Mouse (Mus musculus): Measurements from ENCODE around the gene Tspoap1.

Tspoap1 gene

GRCm38 (mm10) chr11:87760301-87761081, at the start of gene Tspoap1:
Gene Tspoap1 (plus strand): TSS chr11:87760541.
- peak; percentile 52 to 53 for DNase-seq

DNA sequence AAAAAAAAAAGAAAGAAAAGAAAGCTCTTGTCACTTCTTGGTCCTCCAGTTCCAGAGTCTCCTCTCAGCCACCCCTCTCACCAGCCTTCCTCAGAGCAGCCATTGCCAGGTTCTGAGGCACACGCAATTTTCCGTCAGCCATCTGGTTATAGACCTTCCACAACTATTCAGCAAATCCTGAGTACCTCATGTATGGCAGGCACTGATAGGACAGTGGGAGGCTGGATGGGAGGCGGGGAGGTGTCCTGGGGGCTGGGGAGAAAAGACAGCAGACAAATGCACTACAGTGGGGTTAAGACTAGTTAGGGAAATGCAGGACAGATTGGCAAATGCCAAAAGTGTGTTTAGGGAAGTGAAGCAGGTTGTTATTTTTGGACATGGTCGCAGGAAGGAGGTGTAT, 48.2 kb upstream of the Tspoap1 start:
- no peak for DNase-seq

DNA sequence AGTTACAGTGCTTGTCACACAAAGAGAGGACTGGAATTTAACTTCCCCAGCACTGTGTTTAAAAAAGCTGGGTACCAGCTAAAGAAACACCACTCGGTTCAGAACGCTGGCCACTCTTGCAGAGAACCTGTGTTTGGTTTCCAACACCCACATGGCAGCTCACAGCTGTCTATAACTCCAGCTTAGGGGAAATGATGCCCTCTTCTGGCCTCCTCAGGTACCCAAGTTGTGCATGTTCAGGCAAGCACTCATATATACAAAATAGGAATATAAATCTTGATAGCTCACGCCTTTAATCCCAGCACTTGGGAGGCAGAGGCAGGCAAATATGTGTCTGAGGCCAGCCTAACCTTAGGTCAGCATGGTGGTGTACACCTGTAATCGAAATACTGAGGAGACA, 44.3 kb upstream of the Tspoap1 start:
- DNase-seq = no peak

DNA sequence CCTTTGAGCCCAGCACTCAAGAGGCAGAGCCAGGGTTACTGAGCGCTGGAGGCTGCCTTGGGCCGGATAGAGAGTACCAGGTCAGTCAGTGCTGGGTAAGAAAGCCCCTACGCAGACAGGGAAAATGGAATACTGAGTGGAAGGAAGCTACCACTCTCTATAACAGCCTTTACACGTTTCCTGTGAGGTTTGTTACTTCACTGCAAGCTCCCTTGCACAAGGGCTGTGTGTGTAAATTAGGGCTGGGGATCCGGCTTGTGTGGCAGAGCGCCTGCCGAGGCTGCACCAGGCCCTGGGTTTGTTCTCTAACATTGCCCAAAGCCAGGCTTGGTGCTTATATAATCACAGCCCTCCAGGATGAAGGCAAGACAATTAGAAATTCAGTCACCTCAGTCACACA, 40.8 kb upstream of the Tspoap1 start:
- no peak for DNase-seq

DNA sequence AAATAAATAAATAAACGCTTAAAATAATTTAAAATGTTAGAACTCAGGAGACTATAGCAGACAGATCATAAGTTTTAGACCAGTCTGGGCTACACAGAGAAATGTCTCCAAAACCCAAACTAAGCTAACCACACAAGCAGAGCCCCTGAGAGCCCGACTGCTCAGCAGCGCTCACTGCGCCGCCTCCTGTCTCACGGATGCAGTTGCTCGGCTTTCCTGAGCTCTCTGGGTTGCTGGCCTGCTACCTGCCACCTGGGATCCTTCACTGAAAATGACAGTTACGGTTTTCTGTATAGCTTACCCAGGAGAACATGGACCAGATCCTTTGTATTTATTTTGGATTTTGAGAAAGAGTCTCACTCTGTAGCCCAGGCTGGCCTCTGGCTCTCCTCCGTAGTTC, 40.0 kb upstream of the Tspoap1 start:
- peak; percentile 16 to 17 for DNase-seq

- DNase-seq = peak; percentile 13 to 26
Observed at GRCm38 (mm10) chr11:87720839-87721238, 39.5 kb upstream of the Tspoap1 start.

GRCm38 (mm10) chr11:87722168-87722567, 38.2 kb upstream of the Tspoap1 start:
- DNase-seq = no peak

DNA sequence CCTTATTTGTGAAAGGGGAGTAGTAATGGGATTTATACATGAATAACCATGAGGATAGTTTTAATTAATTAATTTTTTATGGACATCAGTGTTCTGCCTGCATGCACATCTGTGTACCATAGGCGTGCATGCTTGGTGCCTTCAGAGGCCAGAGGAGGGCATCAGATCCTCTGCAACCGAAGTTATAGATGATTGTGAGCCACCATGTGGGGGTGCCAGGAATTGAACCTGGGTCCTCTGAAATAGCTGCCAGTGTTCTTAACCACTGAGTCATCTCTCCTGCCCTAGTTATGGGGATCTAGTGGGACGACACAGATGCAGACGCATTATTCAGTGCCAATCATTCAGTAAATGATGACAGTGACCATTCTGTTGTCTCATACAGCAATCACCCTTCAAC, 37.5 kb upstream of the Tspoap1 start:
- no peak for DNase-seq

DNA sequence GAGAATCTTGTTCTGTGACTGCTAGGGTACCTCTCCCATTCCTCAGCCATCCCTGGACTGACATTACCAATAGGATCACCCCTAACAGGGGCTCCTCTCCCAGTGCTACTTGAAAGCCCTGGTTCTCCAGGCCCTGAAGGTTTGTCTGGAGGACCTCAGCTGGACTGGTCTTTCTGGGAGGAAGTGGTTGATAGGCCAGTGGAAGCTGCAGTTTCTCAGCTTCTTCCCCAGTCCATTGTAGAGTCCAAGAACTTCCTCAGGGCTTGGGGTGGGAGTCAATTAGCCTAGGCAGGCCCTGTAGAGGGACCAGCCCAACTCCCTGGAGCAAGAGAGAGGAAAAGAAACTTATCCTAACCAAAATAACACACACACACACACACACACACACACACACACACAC, 34.8 kb upstream of the Tspoap1 start:
- no peak for DNase-seq

- no peak for DNase-seq
Observed at GRCm38 (mm10) chr11:87725964-87726562, 34.3 kb upstream of the Tspoap1 start.

GRCm38 (mm10) chr11:87727021-87727420, 33.3 kb upstream of the Tspoap1 start:
- DNase-seq = no peak

- DNase-seq = no peak
Observed at GRCm38 (mm10) chr11:87727471-87727870, 32.9 kb upstream of the Tspoap1 start.

GRCm38 (mm10) chr11:87728850-87729592, 31.3 kb upstream of the Tspoap1 start:
- DNase-seq = no peak

DNA sequence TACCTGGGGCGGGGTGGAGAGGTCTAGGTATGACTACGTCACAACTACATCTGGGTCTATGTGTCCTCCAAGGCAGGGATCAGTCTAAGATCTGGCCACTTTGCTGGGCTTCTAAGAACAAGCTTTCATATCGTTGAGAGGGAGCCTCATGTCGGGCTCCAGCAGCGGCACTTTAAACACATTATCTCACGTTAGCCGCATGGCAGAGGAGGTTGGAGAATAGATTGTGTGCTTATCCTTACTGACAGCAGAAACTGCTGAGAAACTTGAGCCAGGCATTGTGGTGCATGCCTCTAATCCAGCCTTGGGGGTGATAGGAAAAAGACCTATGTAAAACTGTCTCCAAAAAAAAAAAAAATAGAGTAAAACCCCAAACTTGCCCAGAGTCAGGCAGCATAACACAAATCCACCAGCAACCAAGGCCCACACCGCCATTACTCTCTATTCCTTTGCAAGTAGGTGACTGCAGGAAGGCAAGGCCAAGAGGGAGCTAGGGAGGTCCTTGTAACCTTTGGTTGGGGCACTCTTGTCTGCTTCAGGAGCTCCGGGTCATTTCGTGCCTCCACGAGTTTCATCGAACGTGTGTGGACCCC, 30.7 kb upstream of the Tspoap1 start:
- no peak for DNase-seq

DNA sequence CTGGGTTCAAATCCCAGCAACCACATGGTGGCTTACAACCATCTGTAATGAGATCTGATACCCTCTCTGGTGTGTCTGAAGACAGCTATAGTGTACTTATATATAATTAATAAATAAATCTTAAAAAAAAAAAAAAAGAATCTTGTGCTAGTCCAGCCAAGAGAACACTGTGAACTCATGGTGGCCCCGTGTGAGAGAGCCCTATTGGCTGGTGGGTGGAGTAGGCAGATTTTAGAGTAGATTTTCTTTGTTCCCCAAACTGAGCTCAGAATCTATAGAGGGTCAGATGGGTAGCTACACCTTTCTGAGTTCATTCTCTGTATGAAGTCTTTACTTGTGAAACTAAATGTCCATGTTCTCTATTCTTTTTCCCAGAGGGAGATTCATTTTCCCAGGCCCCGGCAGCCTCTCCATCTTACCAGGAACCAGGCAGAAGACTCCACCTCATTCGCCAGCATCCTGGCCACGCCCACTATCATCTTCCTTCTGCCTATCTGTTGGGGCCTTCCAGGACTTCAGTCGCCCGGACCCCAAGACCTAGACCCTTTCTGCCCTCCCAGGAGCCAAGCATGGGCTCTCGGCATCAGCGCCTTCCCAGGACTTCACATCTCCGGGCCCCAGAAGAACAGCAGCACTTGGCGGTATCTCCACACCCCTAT, 29.6 kb upstream of the Tspoap1 start:
- no peak for DNase-seq

DNA sequence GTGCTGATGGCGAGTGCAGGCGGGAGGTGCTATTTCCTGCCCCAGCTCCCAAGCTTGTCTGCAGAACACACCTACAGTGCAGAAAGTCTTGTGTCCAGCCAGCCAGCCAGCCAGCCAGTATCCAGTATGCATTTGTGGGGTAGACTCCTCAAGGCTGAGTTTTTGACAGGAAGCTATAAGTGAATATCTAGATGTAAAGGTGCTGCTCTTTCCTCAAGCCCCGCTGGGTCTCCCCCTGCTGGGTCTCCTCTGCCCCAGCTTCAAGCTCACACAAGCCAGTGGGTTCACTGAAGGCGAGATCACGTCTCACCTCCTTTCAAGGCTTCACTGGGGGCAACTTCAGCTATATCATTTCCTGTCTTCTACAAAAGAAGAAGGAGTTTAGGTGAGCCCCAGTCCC, 26.0 kb upstream of the Tspoap1 start:
- DNase-seq = peak; percentile 25 to 33

- DNase-seq = no peak
Observed at GRCm38 (mm10) chr11:87735691-87736090, 24.6 kb upstream of the Tspoap1 start.

DNA sequence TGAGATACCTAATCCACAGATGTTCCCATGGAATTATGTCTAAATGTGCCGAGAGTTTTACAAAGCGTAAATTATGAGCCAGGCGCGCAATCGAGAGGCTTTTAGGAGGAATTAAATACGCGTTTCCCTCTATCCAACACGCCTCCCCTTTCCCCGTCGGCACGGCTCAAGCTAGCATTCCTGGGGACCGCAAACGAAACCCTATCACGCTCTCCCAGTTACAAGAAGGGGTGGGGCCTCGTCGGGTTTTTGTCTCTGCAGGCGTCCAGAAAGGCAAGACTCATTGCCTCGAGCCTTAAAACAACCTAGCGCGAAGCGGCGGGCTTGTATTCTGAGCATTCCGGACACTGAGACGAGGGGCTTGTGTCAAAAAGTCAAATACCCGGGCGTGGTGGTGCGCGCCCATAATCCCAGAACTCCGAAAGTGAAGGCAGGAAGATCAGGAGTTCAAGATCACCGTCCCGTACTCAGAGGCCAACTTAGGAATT, 23.6 kb upstream of the Tspoap1 start:
- DNase-seq = peak; percentile 57 to 59

GRCm38 (mm10) chr11:87737175-87737740, 23.1 kb upstream of the Tspoap1 start, which contains the start of gene Supt4a:
Gene Supt4a (plus strand): TSS chr11:87737552.
- peak; percentile 99 for DNase-seq

DNA sequence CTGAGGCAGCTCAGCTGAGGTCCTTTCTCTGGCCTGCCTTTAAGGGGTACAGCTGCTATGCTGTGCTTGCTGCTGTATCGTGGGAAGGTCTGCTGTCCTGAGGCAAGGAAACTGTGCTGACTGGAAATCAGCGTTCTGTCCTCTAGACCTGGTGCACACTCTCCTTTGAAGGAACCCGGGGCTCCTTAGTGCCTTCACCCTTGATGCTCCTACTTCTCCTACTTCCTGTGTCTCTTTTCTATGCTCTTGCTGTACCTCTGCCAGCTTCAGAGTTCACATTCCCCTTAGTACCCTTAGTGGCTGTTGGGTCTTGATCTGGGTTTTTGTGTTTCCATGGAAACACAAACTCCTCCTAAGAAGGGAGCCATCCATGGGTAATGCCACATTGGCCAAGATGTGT, 16.6 kb upstream of the Tspoap1 start:
- DNase-seq = no peak

GRCm38 (mm10) chr11:87744964-87745363, 15.4 kb upstream of the Tspoap1 start:
- DNase-seq = peak; percentile 75 to 79

All from B cell, adult 2 months (primary cell).